Mouse (Mus musculus): ENCODE measurements around the gene Jchain. TPM values are rescaled to one million over a fixed set of nuclear protein-coding genes. Genes with fewer than 3 reads are reported as not detected.

Jchain gene
- polyA plus RNA-seq, 1 experiment = not detected

DNA sequence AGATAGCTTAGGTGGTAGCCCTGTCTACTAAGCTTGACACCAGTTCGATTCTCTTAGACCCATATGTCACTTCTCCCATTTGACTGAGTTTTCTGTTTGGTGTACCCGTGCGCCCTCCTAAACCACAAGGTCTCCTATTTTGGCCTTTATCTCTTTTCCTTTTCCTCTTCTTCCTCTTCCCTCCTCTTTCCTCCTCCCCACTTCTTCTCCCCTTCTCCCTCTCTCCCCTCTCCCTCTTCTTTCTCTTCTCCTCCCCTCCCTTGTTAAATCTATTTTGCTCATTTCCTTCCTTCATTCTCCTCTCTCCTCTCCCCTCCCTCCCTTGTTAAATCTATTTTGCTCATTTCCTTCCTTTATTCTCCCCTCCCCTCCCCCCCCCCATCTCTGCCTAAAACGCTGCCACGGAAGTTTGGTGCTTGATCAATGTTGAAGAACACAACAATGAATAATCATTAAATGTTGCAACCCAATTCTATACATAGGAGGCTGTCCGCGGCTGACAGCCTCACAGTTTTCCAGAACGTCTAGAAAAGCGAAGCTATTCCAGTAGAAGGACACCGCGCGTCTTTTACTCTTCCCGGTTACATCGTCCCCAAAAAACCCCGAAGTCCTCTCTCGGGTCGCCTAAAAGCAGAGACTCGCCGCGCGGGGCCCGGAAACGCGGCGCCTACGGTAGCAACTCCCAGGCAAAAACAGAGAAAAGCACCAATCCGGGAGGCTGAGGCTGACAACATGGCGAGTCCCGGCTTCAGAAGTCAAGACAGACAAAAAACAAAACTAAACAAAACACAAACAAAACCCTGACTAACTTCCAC, 25.8 kb upstream of the Jchain start:
- no peak for TF ChIP-seq GATA1 (IDR thresholded peaks at IDR 0.05; ENCODE audit: low read length)

DNA sequence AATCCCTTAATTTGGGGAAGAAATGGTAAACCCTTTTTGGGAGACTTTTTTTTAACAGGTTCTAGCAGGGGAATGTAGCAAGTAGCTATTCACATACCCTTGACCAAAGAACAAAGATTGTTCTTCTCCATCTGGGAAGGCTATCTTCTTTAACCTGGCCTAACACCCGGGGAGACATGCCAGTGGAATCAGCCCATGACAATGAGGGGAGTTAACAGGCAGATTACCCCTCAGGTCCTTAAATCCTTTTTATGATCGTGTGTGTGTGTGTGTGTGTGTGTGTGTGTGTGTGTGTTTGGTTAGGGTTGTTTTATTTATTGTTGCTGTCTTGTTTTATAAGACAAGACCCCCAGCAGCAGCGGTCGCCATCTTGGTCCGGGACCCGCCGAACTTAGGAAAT, 17.8 kb upstream of the Jchain start:
- TF ChIP-seq GATA1 (IDR thresholded peaks at IDR 0.05; ENCODE audit: low read length) = no peak

DNA sequence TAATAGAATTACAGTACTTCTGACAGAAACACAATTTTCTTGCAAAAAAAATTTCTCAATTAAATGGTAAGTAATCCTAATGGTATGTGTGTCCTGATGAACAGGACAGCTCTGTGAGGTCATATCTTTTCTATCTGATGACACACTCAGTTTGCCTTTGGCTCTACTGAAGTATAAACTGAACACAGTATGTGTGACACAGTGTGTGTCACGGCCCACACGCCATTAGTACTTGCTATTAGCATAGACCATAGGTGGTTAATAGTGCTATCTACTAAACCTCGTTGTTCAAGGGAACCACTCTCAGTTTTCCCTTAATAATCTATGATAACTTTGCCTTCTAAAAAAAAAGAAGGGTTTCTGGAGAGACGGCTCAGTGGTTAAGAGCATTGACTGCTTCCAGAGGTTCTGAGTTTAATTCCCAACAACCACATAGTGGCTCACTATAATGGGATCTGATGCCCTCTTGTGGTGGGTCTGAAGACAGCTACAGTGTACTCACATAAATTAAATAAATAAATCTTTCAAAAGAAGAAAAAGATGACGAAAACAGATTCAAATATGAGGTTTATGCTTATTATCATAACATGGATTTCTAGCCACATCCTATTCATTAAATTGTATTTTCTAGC, 15.1 kb upstream of the Jchain start:
- no peak for TF ChIP-seq GATA1 (IDR thresholded peaks at IDR 0.05; ENCODE audit: low read length)

DNA sequence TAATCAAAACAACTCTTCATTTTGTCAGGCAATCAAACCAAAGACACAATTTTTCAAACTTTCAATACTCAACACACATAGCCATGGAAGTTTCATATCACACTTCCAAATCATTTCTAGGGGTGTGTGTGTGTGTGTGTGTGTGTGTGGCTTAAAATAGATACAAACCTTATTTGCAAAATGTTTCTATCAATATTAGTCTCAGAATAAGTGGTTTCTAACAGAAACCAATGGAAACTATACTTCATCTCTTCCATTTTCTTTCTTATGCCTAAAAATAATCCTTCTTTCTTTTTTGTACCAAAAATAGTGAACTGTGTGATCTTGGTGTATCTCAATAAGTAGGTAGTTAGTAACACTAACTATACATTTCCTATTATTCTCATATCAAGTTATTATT, 13.2 kb upstream of the Jchain start:
- TF ChIP-seq GATA1 (IDR thresholded peaks at IDR 0.05; ENCODE audit: low read length) = no peak

DNA sequence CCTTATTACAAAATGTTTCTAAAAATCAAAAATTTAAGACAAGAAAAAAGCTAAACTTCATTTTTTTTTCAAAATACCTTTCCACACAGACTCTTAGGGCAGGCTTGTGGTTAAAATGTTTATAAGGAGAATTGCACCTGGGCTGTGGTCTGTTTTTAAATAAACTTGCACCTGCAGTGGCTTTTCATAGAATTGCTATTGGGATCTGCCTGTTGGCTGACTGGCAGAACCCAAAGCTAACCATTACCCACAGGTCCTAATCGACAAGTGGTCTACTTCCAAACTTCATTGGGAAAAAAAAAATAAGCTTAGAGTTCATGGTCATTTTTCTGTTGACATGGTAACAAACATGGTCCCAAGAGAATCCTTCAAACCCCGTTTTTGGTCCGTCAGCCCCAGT, 7.0 kb upstream of the Jchain start:
- TF ChIP-seq GATA1 (IDR thresholded peaks at IDR 0.05; ENCODE audit: low read length) = no peak

DNA sequence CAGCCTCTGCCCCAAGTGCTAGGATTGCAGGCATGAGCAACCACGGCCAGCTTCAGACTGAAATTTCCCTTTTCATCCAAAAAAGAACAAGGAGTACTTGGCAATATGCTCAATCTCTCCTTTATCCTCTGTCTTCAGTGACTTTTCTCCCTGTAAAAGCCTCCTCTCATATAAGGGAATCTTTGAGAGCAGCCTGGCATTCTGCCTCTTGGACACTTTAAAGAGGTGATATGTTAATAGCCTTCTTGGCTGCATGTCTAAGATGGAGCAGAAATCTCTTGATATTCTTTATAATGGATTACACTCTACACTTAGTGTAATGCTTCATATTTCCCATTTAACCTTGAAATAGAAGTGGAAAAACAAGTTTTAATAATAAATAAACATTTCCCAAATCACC, 3.2 kb upstream of the Jchain start:
- TF ChIP-seq GATA1 (IDR thresholded peaks at IDR 0.05; ENCODE audit: low read length) = no peak

DNA sequence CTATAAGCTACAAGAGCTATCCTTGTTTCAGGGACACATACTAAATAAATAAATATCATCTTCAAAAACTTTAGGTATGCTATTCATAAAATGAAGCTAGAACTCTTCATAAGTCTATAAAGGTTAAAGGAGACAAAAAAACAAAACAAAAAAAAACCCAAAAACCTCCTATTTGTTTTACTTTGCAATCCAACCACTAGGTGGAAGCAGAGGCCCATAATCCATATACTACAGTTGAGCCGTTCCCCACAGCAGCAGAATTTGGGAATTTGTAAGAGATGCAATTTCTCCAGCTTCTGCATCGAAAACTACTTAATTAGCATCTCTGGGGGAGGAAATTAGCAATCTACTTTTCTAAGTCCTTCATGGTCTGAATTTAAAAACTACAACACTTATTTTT, 8.5 kb downstream of the Jchain start:
- no peak for TF ChIP-seq GATA1 (IDR thresholded peaks at IDR 0.05; ENCODE audit: low read length)

DNA sequence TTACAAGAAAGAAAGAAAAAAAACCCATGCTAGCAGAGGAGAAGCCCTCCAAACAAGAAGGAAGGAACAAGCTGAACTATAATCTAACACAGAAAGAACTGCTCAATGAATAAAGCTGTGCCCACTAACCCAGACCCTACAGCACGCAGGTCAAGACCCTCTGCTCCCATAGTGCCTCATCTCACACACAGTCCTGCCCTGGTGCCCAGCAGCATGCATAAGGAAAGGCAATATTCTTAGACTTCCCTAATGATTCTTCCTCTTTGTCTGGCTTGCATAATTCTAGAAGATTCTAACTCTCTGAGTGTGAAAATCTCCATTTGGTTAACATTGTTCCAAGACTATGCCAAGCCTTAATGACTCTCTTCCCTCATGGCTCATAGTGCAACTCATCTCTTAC, 18.7 kb downstream of the Jchain start:
- TF ChIP-seq GATA1 (IDR thresholded peaks at IDR 0.05; ENCODE audit: low read length) = no peak

DNA sequence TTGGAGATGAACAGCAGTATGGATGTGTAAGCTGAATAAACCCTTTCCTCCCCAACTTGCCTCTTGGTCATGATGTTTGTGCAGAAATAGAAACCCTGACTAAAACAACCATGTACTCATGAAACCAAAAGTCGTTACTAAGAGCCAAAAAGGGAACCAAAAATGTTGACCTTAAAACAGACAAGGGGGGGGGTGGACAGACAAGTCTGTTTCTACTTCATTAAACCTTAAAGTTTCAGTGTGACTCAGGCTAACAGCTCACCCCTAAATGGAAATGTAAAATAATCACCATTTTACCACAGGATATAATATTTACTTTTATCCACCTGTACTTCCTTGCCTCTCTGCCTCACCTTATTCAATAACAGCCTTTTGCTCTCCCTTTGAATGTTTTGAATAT, 19.1 kb downstream of the Jchain start:
- no peak for TF ChIP-seq GATA1 (IDR thresholded peaks at IDR 0.05; ENCODE audit: low read length)

DNA sequence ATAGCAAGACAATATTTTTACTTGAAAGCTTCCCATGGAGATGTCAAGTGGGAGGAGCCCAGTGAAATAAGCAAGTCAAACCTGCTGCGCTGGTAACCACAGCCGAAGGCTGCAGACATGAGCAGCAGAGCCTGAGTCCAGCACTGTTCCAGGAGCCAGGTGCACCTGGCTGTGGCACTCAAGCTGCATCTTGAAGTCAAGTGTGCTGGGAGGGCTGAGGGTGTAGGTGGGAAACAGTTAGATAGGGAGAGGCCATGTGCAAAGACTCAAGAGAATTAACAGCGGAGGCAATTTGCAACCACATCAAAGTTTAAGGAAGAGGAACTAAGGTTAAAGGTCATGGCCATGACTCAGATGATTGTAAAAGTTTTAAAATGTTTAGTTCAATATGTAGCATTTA, 27.9 kb downstream of the Jchain start:
- no peak for TF ChIP-seq GATA1 (IDR thresholded peaks at IDR 0.05; ENCODE audit: low read length)

DNA sequence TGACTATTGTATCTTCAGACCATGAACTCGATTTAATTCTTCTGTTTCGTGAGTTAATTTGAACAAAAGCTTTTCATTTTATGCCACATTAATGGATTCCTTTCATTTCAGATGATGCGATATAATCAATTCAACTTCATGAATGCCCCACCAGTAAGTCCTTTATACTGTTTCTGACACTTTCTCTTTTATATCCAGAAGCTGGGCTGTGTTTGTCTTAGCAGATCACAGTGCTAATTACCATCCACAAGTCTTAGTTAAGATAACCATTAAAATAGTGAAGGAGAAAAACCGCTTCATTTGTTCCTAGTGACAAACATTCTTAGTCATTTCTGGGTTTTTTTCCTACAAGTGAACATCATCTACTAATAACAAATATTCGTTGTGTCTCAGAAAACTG, 36.6 kb downstream of the Jchain start:
- TF ChIP-seq GATA1 (IDR thresholded peaks at IDR 0.05; ENCODE audit: low read length) = no peak

DNA sequence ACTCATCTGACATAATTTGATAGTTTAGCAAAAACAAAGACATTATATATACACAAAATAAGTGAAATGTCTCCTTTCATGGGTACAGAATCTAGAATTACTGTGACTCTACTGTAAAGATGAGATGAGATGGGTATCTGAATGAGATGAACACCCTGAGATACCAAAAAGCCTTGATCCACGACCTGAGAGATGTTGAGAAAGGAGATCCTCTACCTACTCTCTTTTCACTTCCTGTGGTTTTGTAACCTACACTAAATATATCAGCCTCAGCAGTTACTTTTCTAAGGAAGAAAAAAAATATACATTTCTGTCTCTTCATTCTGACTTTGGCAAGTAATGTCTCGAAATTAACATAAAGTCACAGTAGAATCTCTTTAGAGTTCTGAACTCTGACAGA, 38.7 kb downstream of the Jchain start:
- TF ChIP-seq GATA1 (IDR thresholded peaks at IDR 0.05; ENCODE audit: low read length) = no peak

DNA sequence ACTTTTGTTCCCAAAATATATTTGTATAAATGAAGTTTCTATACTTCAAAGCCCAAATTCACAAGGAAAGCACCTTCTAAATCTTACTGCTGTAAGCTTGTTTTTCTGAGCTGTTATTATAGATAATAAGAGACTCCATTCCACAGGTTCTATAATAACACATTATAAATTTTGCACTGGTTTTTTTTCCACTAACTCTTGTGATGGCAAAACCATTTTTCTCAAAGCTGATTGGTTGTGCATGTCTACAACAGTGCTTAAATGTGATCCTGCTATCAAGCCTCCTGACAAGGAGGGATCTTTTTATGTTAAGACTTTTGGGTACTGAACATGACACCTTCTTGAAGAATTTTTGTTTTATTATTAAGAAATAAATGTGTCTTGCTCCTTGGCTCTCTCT, 40.0 kb downstream of the Jchain start, which contains the start of gene Enam:
Enam (plus strand) TSS at position 301 of the 400 bp plus-strand sequence.
- no peak for TF ChIP-seq GATA1 (IDR thresholded peaks at IDR 0.05; ENCODE audit: low read length)

Other genes starting within 250 kb of the Jchain start
- not detected in 2 replicates for gene Prol1, start 210.6 kb downstream of the Jchain start, polyA plus RNA-seq (2012)
- not detected in 2 replicates for gene Amtn, start 151.8 kb downstream of the Jchain start, polyA plus RNA-seq (2012)
- gene Ambn, start 71.9 kb downstream of the Jchain start, polyA plus RNA-seq (2012) = not detected in 2 replicates
- not detected in 2 replicates for gene Enam, start 39.9 kb downstream of the Jchain start, polyA plus RNA-seq (2012)
- 67.7 and 83.9 TPM in 2 replicates for gene Utp3, start 26.6 kb upstream of the Jchain start, polyA plus RNA-seq (2012)
- gene Rufy3, start 37.1 kb upstream of the Jchain start, polyA plus RNA-seq (2012) = 2.9 and 3.5 TPM in 2 replicates
- 61.5 and 76.2 TPM in 2 replicates for gene Grsf1, start 148.3 kb upstream of the Jchain start, polyA plus RNA-seq (2012)
- gene Mob1b, start 193.0 kb upstream of the Jchain start, polyA plus RNA-seq (2012) = 31.6 and 33.0 TPM in 2 replicates
- gene Dck, start 237.1 kb upstream of the Jchain start, polyA plus RNA-seq (2012) = 5.9 and 8.0 TPM in 2 replicates